Mouse (Mus musculus) lung, postnatal 14 days (tissue): ENCODE measurements around the gene Zfp423.

Experiments
- DNase-seq: peaks from one replicate; pipeline ENCODE4 v3.0.0; 2021

The Zfp423 gene

DNA sequence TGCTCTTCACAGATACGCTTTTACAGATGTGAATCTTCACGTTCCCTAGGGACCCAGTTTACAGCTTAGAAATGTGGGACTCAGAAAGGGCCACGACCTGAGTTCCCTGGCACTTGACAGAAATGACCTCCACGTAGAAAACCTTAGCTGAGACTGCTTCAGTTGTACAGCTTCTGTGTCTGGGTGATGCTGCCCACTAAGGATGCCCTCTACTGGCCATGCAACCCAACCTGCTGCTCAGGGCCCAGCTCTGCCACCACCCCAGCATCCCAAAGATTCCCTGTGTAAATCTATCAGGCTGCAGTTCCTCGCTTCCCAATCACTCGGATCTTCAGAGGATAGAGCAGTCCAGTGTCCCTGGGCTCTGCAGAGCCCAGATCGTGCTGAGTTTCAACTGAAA lies 163.2 kb downstream of the Zfp423 start:
- peak; percentile 14 for DNase-seq

- no peak for DNase-seq
Observed at GRCm38 (mm10) chr8:87794639-87795038, 164.8 kb downstream of the Zfp423 start.

DNA sequence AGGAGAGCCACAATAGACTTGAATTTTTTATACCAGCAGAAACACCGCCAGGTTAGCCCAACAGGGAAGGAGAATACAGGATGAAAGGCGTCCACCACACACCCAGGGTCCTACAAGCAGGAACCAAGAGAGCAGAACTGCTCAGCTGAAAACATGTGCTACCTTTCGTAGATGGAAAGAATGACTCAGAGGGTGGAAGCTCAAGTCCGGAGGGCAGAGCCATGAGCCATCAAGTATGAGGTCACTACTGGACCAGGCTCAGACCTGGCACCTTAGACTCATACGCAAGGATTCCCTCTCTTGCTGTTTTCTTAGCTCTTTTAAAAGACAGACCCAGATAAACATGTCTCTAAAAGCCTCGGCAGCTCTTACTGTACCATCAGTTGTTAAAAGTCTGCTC lies 168.3 kb downstream of the Zfp423 start:
- no peak for DNase-seq

GRCm38 (mm10) chr8:87784641-87785439 lies 174.6 kb downstream of the Zfp423 start:
- no peak for DNase-seq

DNA sequence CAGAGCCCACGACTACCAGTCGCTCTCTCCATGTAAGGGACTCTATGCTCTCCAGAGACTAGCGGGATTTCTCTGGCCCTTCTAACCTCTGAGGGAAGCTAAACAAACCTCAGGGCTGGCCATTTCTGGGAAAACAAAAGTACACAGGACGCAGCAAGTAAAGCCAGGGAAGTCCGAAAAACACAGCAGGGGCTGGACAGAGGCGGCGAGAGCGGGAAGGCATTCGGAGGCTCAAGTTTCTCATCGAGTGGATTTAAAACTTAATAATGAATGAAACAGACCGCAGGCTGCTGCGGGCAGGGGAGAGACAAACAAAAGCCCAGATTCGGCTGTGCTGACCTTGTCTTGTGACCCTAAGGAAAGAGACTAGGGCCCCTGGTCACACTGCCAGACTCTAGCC lies 175.2 kb downstream of the Zfp423 start:
- no peak for DNase-seq

- DNase-seq, result no peak
Observed at GRCm38 (mm10) chr8:87783198-87783597, 176.2 kb downstream of the Zfp423 start.

GRCm38 (mm10) chr8:87777586-87777985 lies 181.8 kb downstream of the Zfp423 start:
- no peak for DNase-seq

- peak; percentile 10 for DNase-seq
Observed at GRCm38 (mm10) chr8:87775889-87776288, 183.5 kb downstream of the Zfp423 start.

DNA sequence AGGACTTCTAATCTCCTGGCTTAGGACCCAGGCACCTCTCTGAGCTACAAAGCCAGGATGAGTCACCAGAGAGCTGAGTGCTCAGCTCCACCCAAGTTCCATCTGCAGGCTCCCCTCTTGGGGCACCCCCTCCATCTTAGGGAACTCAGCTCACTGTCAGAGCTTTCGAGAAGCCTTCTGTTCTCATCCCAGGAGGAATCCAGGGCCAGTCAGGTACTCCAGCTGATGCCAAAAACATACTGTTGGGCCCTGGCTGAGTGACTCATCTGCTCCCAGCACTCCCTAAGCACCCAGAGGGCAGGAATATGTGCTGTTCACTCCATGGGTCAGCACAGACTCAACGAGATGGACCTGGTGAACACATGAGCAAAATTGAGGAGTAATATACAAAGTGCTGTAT lies 184.4 kb downstream of the Zfp423 start:
- DNase-seq, result no peak

DNA sequence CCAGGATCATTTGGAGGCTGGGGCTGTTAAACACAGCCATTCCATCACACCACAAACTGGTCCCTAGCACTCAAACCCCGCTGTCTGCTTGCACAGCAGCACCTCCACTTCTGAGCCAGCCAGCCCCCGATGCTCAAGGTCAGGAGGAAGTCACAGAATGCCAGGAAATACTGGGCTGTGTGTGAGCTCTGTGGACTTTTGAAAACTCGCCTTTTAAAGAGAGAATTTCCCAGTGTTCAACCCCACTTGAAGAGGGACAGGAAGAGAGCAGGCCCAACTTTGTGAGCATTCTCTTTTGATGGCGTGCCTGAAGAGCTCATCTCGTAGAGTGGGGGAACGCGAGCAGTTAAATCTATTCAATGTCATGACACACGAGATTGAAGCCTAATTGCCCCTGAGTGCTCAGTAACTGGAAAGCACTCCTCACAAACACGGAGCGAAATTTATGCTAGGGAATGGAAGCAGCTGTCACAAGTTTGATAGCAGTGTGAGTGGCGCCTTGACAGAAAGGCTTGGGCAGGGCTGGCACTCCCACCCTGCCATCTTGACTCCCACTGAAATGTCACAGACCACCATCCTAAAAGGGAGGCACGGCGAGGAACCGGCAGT lies 186.4 kb downstream of the Zfp423 start:
- DNase-seq, result no peak

- no peak for DNase-seq
Observed at GRCm38 (mm10) chr8:87767882-87768281, 191.5 kb downstream of the Zfp423 start.

GRCm38 (mm10) chr8:87765276-87765675 lies 194.1 kb downstream of the Zfp423 start:
- no peak for DNase-seq

GRCm38 (mm10) chr8:87758750-87759149 lies 200.6 kb downstream of the Zfp423 start:
- peak; percentile 24 for DNase-seq

GRCm38 (mm10) chr8:87754853-87755252 lies 204.5 kb downstream of the Zfp423 start:
- DNase-seq, result no peak

GRCm38 (mm10) chr8:87753636-87754035 lies 205.8 kb downstream of the Zfp423 start:
- DNase-seq, result no peak

- DNase-seq, result no peak
Observed at GRCm38 (mm10) chr8:87753148-87753547, 206.2 kb downstream of the Zfp423 start.

GRCm38 (mm10) chr8:87752710-87753109 lies 206.7 kb downstream of the Zfp423 start:
- DNase-seq, result peak; percentile 32

GRCm38 (mm10) chr8:87747582-87747981 lies 211.8 kb downstream of the Zfp423 start:
- DNase-seq, result peak; percentile 34

DNA sequence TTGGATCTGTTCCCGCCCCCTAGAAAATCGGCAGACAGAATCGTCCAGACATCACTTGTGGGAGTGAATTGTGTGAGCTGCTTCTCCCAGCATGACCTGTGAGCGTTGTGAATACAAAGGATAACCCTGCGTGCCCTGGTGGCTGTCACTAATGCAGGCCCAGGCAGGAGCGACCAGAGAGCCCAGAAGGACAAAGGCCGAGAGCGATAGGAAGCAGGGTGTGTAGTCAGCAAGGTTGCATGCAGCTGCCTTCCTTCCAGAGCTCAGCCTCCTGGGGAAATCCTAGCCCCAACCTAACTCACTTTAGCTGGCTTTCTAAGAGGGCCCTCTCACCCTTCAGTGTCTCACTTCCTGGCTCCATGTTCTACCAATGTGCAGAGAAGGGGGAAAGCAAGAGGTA lies 212.3 kb downstream of the Zfp423 start:
- DNase-seq, result no peak

DNA sequence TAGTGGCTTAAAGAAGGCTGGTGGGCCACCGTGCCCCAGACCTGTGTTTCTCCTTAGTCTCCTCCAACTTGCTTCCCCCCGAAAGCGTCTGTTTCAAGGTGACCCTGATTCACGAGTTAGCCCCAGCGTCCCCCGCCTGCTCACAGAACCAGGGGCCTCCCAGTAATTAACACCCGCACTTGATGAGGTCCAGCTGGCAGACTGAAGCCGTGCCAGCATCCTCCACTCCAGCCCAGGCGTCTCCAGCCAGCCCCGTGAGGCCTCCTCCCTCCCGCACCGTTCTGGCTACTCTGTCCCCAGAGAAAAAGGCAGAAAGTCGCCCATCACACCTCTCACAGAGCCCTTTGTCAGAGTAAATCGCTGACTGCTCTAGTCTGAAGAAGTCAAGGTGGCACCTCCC lies 213.3 kb downstream of the Zfp423 start:
- peak; percentile 25 for DNase-seq

GRCm38 (mm10) chr8:87745125-87745698 lies 214.2 kb downstream of the Zfp423 start:
- DNase-seq, result no peak

DNA sequence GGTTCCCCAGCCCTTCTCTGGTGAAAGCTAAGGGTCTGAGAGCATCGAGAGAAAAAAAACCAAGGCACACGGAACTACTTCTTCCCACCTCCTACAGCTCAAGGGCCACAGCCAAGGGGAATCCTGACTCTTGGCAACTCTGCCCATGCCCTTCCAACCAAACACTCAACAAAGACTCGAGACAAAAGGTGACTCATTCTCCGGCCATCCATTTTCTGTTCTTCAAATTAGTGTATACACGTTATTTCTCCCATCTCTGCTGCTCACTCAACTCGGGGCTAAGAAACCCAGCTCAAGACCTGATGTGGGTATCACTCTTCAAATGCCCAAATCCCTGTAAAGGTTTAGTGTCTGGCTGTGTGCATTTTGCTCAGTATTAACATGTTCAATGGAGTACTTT lies 214.8 kb downstream of the Zfp423 start:
- no peak for DNase-seq

DNA sequence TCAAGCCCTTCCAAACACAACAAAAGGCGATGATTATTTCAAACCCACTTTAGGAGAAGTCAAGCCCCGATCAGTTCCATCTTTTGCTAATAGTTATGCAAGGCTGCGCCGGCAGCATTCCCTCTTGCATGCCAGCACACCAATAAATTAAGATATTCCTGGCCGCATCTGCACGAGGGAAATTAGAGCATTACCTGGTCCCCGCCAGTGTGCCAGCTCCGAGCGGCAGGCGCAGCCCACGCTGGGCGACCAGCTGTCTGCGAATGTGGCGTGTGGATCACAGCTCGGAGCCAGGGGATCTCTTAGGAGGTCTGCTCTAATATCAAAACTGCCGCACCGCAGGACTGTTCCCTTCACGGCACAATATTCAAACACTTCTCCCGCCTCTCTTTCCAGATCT lies 217.4 kb downstream of the Zfp423 start:
- no peak for DNase-seq

GRCm38 (mm10) chr8:87740946-87741530 lies 218.4 kb downstream of the Zfp423 start:
- no peak for DNase-seq
